Comparison of ENCODE assay signal across 12 mouse cellular contexts in the genomic region with DNA sequence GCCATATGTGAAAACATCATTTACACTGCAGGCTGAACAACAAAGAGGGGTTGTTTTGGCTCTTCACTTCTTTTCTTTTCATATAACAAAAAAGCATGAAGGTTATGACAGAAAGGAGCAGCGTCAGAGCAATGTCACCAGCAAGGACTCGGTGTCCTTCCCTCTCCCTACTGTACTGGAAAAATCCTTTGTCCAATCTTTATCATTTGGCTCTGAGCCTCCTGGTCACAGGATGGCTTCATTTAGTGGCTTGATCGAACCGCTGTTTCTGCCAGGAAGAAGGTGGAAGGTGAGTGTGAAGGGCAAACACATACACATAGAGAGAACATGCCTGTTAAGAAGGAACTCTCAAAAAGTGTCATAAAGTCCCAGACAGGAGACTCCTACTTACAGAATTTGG.
"Had no signal": no experiment of that assay in that cellular context is flagged by ENCODE, and none has a peak within 500 bp of the region (broad histone marks: within the 10 kb centered on the region; RNA-seq: fewer than 3 reads in every experiment).

No protein-coding gene starts in this region.

- H3K4me1 ChIP-seq: limb, embryonic 15.5 days; liver, embryonic 12.5 days; megakaryocyte, embryonic 14.5 days; midbrain, embryonic 12.5 days; neural tube, embryonic 15.5 days had no signal

- H3K4me2 ChIP-seq: limb, embryonic 15.5 days; liver, embryonic 12.5 days; lung, embryonic 14.5 days; midbrain, embryonic 12.5 days; neural tube, embryonic 15.5 days had no signal

- H3K36me3 ChIP-seq: limb, embryonic 15.5 days; liver, embryonic 12.5 days; midbrain, embryonic 12.5 days; neural tube, embryonic 15.5 days had no signal

- H3K27me3 ChIP-seq: limb, embryonic 15.5 days; liver, embryonic 12.5 days; megakaryocyte, embryonic 14.5 days; midbrain, embryonic 12.5 days; neural tube, embryonic 15.5 days had no signal

- H3K4me3 ChIP-seq: limb, embryonic 15.5 days; liver, embryonic 12.5 days; megakaryocyte, embryonic 14.5 days; midbrain, embryonic 12.5 days; myocyte; neural tube, embryonic 15.5 days had no signal

- DNase-seq: kidney, postnatal 14 days; lung, embryonic 14.5 days; lung, postnatal 10 days; thymus, postnatal 4 days had no signal

- ATAC-seq: liver, embryonic 12.5 days had no signal

- H3K27ac ChIP-seq: limb, embryonic 15.5 days; liver, embryonic 12.5 days; macrophage; midbrain, embryonic 12.5 days; neural tube, embryonic 15.5 days; stomach, postnatal 0 days had no signal

- H3K9me3 ChIP-seq: limb, embryonic 15.5 days; liver, embryonic 12.5 days; midbrain, embryonic 12.5 days; neural tube, embryonic 15.5 days had no signal

- H3K9ac ChIP-seq: limb, embryonic 15.5 days; liver, embryonic 12.5 days; lung, embryonic 14.5 days; midbrain, embryonic 12.5 days; neural tube, embryonic 15.5 days had no signal
